Mouse (Mus musculus): ENCODE results near the gene Ppp1r9a. TPM values are rescaled to one million over a fixed set of nuclear protein-coding genes. Genes with fewer than 3 reads are reported as not detected.

Gene Ppp1r9a
- polyA plus RNA-seq, 1 experiment, result 1.1 TPM

GRCm38 (mm10) chr6:4987084-4987483 is 84.4 kb downstream of the Ppp1r9a start:
- Histone ChIP-seq H3K36me3 (ENCODE audit: control insufficient read depth, insufficient read depth, low read length) (no peaks in the 10 kb centered on the region), H3K4me1 (ENCODE audit: control insufficient read depth, insufficient read depth, insufficient read length, low read length) (peaks cover 3% of the 10 kb centered on the region; the same call in 1 of the 2 replicates), H3K4me3 (ENCODE audit: low read depth, low read length) (no peak overlapping the region), H3K27ac (ENCODE audit: insufficient read depth, low read depth, low read length) (no peak overlapping the region), H3K27me3 (ENCODE audit: control insufficient read depth, insufficient read depth, low read length) (no peaks in the 10 kb centered on the region)
- TF ChIP-seq CTCF (IDR thresholded peaks at IDR 0.05; ENCODE audit: extremely low read depth, insufficient read length, insufficient replicate concordance, low read depth, low read length), result no peak
- no peak for TF ChIP-seq POLR2A (IDR thresholded peaks at IDR 0.05; ENCODE audit: low read depth, low read length)
- 91% methylated on average over 5 of the region's 5 CpGs for whole genome bisulfite sequencing

DNA sequence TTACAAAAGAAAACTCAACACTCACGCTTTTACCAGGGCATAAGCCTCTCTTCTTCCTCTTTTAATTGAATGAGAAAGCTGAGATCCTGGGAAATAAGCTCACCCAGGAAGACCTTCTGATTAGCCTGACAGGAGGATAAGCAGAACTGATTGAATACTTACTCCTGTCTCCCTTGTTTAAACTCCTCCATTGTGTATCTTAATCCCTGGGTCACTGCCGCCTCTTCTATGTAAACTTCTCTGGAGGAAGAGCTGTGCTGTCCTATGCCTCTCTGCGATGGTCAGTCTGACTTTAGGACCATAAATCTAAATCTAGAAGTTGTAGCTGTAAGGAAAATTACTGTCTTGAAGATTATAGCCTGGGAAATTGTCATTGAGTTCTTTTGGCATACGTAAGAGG is 86.0 kb downstream of the Ppp1r9a start:
- Histone ChIP-seq H3K27ac (ENCODE audit: insufficient read depth, low read depth, low read length) (no peak overlapping the region), H3K4me1 (ENCODE audit: control insufficient read depth, insufficient read depth, insufficient read length, low read length) (no peaks in the 10 kb centered on the region), H3K36me3 (ENCODE audit: control insufficient read depth, insufficient read depth, low read length) (no peaks in the 10 kb centered on the region), H3K27me3 (ENCODE audit: control insufficient read depth, insufficient read depth, low read length) (no peaks in the 10 kb centered on the region), H3K4me3 (ENCODE audit: low read depth, low read length) (no peak overlapping the region)
- TF ChIP-seq CTCF (IDR thresholded peaks at IDR 0.05; ENCODE audit: extremely low read depth, insufficient read length, insufficient replicate concordance, low read depth, low read length) (no peak), POLR2A (IDR thresholded peaks at IDR 0.05; ENCODE audit: low read depth, low read length) (no peak)
- WGBS, result 74% methylated on average over 4 of the region's 4 CpGs

- Histone ChIP-seq H3K36me3 (ENCODE audit: control insufficient read depth, insufficient read depth, low read length) (no peaks in the 10 kb centered on the region), H3K4me3 (ENCODE audit: low read depth, low read length) (no peak overlapping the region), H3K27ac (ENCODE audit: insufficient read depth, low read depth, low read length) (no peak overlapping the region), H3K27me3 (ENCODE audit: control insufficient read depth, insufficient read depth, low read length) (no peaks in the 10 kb centered on the region), H3K4me1 (ENCODE audit: control insufficient read depth, insufficient read depth, insufficient read length, low read length) (no peaks in the 10 kb centered on the region)
- TF ChIP-seq POLR2A (IDR thresholded peaks at IDR 0.05; ENCODE audit: low read depth, low read length) (no peak), CTCF (IDR thresholded peaks at IDR 0.05; ENCODE audit: extremely low read depth, insufficient read length, insufficient replicate concordance, low read depth, low read length) (no peak)
- WGBS, result 95% methylated on average over 9 of the region's 9 CpGs
Measured at GRCm38 (mm10) chr6:4992308-4992707, 89.6 kb downstream of the Ppp1r9a start.

- TF ChIP-seq CTCF (IDR thresholded peaks at IDR 0.05; ENCODE audit: extremely low read depth, insufficient read length, insufficient replicate concordance, low read depth, low read length) (no peak), POLR2A (IDR thresholded peaks at IDR 0.05; ENCODE audit: low read depth, low read length) (no peak)
- Histone ChIP-seq H3K4me3 (ENCODE audit: low read depth, low read length) (no peak overlapping the region), H3K27me3 (ENCODE audit: control insufficient read depth, insufficient read depth, low read length) (no peaks in the 10 kb centered on the region), H3K4me1 (ENCODE audit: control insufficient read depth, insufficient read depth, insufficient read length, low read length) (no peaks in the 10 kb centered on the region), H3K27ac (ENCODE audit: insufficient read depth, low read depth, low read length) (no peak overlapping the region), H3K36me3 (ENCODE audit: control insufficient read depth, insufficient read depth, low read length) (no peaks in the 10 kb centered on the region)
- WGBS, result 84% methylated on average over 15 of the region's 15 CpGs
Measured at GRCm38 (mm10) chr6:4993600-4994160, 91.0 kb downstream of the Ppp1r9a start.

- Histone ChIP-seq H3K4me3 (ENCODE audit: low read depth, low read length) (no peak overlapping the region), H3K4me1 (ENCODE audit: control insufficient read depth, insufficient read depth, insufficient read length, low read length) (no peaks in the 10 kb centered on the region), H3K36me3 (ENCODE audit: control insufficient read depth, insufficient read depth, low read length) (no peaks in the 10 kb centered on the region), H3K27me3 (ENCODE audit: control insufficient read depth, insufficient read depth, low read length) (no peaks in the 10 kb centered on the region), H3K27ac (ENCODE audit: insufficient read depth, low read depth, low read length) (no peak overlapping the region)
- 79% methylated on average over 14 of the region's 14 CpGs for WGBS
- TF ChIP-seq CTCF (IDR thresholded peaks at IDR 0.05; ENCODE audit: extremely low read depth, insufficient read length, insufficient replicate concordance, low read depth, low read length) (no peak), POLR2A (IDR thresholded peaks at IDR 0.05; ENCODE audit: low read depth, low read length) (no peak)
Measured at GRCm38 (mm10) chr6:4994161-4994919, 91.6 kb downstream of the Ppp1r9a start.

DNA sequence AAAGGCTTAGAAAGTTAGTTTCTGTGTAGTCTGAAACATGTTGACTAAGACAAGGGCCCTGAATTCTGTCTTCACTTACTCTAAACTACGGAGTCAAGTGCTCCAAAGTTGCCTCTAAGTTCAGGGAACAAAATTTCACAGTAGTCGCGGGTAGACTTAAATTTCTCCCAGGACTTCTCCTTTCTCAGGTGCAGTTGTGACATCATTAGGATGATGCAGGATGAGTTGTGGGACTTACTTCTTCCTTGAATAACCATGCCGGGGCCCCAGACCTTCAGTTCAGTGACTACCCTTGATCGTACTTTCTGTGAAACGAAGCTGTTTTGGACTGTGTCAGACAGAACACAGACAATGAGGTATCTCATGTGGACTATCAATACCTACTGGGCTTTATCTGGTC is 94.9 kb downstream of the Ppp1r9a start:
- H3K4me3 ChIP-seq (ENCODE audit: low read depth, low read length), result no peak overlapping the region
- no peaks in the 10 kb centered on the region for H3K4me1 ChIP-seq (ENCODE audit: control insufficient read depth, insufficient read depth, insufficient read length, low read length)
- H3K36me3 ChIP-seq (ENCODE audit: control insufficient read depth, insufficient read depth, low read length), result no peaks in the 10 kb centered on the region
- H3K27me3 ChIP-seq (ENCODE audit: control insufficient read depth, insufficient read depth, low read length), result no peaks in the 10 kb centered on the region
- WGBS, result 95% methylated on average over 6 of the region's 6 CpGs
- no peak for TF ChIP-seq CTCF (IDR thresholded peaks at IDR 0.05; ENCODE audit: extremely low read depth, insufficient read length, insufficient replicate concordance, low read depth, low read length)
- TF ChIP-seq POLR2A (IDR thresholded peaks at IDR 0.05; ENCODE audit: low read depth, low read length), result no peak
- no peak overlapping the region for H3K27ac ChIP-seq (ENCODE audit: insufficient read depth, low read depth, low read length)

GRCm38 (mm10) chr6:4998929-4999328 is 96.2 kb downstream of the Ppp1r9a start:
- 84% methylated on average over 4 of the region's 4 CpGs for WGBS
- no peaks in the 10 kb centered on the region for H3K36me3 ChIP-seq (ENCODE audit: control insufficient read depth, insufficient read depth, low read length)
- no peaks in the 10 kb centered on the region for H3K4me1 ChIP-seq (ENCODE audit: control insufficient read depth, insufficient read depth, insufficient read length, low read length)
- H3K27me3 ChIP-seq (ENCODE audit: control insufficient read depth, insufficient read depth, low read length), result no peaks in the 10 kb centered on the region
- no peak overlapping the region for H3K4me3 ChIP-seq (ENCODE audit: low read depth, low read length)
- TF ChIP-seq CTCF (IDR thresholded peaks at IDR 0.05; ENCODE audit: extremely low read depth, insufficient read length, insufficient replicate concordance, low read depth, low read length) (no peak), POLR2A (IDR thresholded peaks at IDR 0.05; ENCODE audit: low read depth, low read length) (no peak)
- H3K27ac ChIP-seq (ENCODE audit: insufficient read depth, low read depth, low read length), result no peak overlapping the region
